Mouse (Mus musculus) layer of hippocampus, adult 8-10 months (tissue): ENCODE measurements around the gene Tubb4a. TPM values are rescaled to one million over a fixed set of nuclear protein-coding genes. Genes with fewer than 3 reads are reported as not detected.
"Not testable (repeated sequence)": the region's sequence is repeated elsewhere in the genome, so short reads cannot be mapped to it uniquely, and the experiment has no call there.

Experiments used
- DNase-seq, 2 experiments: peaks; one replicate each; pipeline ENCODE4 v3.0.0; 2022; ENCODE audit warnings: low spot score in 2 of 2
- total RNA-seq, 4 experiments: library from RNA; stranded (reverse); gene quantifications; 2 replicates each; pipeline ENCODE4 v1.2.4; 2022

Tubb4a gene
- total RNA-seq, 4 experiments from 2014 or later = 500 to 601 (median 567) TPM

GRCm38 (mm10) chr17:57059486-57059977 lies 28.1 kb downstream of the Tubb4a start, which contains the start of gene Slc25a23:
Slc25a23 (minus strand) TSS chr17:57059863.
- DNase-seq = peak; percentile 73 to 74

GRCm38 (mm10) chr17:57058891-57059485 lies 28.6 kb downstream of the Tubb4a start, which contains the start of gene Crb3:
Crb3 (plus strand) TSS chr17:57059105.
- no peak for DNase-seq

GRCm38 (mm10) chr17:57056246-57056645 lies 31.3 kb downstream of the Tubb4a start:
- no peak for DNase-seq

GRCm38 (mm10) chr17:57051679-57052078 lies 35.9 kb downstream of the Tubb4a start:
- DNase-seq = not testable (repeated sequence)

GRCm38 (mm10) chr17:57048816-57049215 lies 38.8 kb downstream of the Tubb4a start:
- no peak for DNase-seq

- DNase-seq = no peak
Measured at GRCm38 (mm10) chr17:57047406-57047805, 40.2 kb downstream of the Tubb4a start.

GRCm38 (mm10) chr17:57041554-57041953 lies 46.0 kb downstream of the Tubb4a start, which contains the start of gene Slc25a41:
Slc25a41 (minus strand) TSS chr17:57041654.
- no peak for DNase-seq

GRCm38 (mm10) chr17:57038978-57039377 lies 48.6 kb downstream of the Tubb4a start:
- no peak for DNase-seq

- no peak for DNase-seq
Measured at GRCm38 (mm10) chr17:57032854-57033253, 54.7 kb downstream of the Tubb4a start.

- peak; percentile 100 for DNase-seq
Measured at GRCm38 (mm10) chr17:57031661-57032420, 55.7 kb downstream of the Tubb4a start.

- DNase-seq = no peak
Measured at GRCm38 (mm10) chr17:57030931-57031660, 56.5 kb downstream of the Tubb4a start, which contains the start of gene Khsrp. Khsrp (minus strand) TSS chr17:57031522.

Other genes starting within 250 kb of the Tubb4a start
- not detected for gene Acsbg2, start 213.3 kb downstream of the Tubb4a start, total RNA-seq
- under 1 TPM in 3 of 4 experiments, not detected in 1; 0.20 to 0.35 (median 0.27) TPM for gene 1700061G19Rik, start 212.3 kb downstream of the Tubb4a start, total RNA-seq
- 10 to 100 TPM; 73.9 to 92.9 (median 80.6) TPM for gene Mllt1, start 152.4 kb downstream of the Tubb4a start, total RNA-seq
- gene Acer1, start 105.7 kb downstream of the Tubb4a start, total RNA-seq = not detected
- gene Clpp, start 97.5 kb downstream of the Tubb4a start, total RNA-seq = 10 to 100 TPM; 60.9 to 70.6 (median 66.6) TPM
- 10 to 100 TPM; 24.3 to 29.5 (median 25.4) TPM for gene Alkbh7, start 90.4 kb downstream of the Tubb4a start, total RNA-seq
- gene Pspn, start 87.8 kb downstream of the Tubb4a start, total RNA-seq = under 1 TPM in 1 of 4 experiments, not detected in 3; 0.82 TPM
- gene Gtf2f1, start 76.5 kb downstream of the Tubb4a start, total RNA-seq = 10 to 100 TPM; 57.0 to 64.0 (median 61.5) TPM
- under 1 TPM in 2 of 4 experiments, not detected in 2; 0.45 to 0.57 TPM for gene Gm17949, start 76.3 kb downstream of the Tubb4a start, total RNA-seq
- gene Khsrp, start 56.3 kb downstream of the Tubb4a start, total RNA-seq = 100 to 1,000 TPM; 105 to 118 (median 111) TPM
- not detected for gene Slc25a41, start 46.1 kb downstream of the Tubb4a start, total RNA-seq
- gene Crb3, start 28.7 kb downstream of the Tubb4a start, total RNA-seq = 1 to 10 TPM in 2 of 4 experiments, under 1 TPM in 2; 0.70 to 2.1 (median 1.4) TPM
- gene Slc25a23, start 27.9 kb downstream of the Tubb4a start, total RNA-seq = 100 to 1,000 TPM; 352 to 366 (median 355) TPM
- gene Dennd1c, start 9.3 kb downstream of the Tubb4a start, total RNA-seq = 1 to 10 TPM; 1.1 to 4.4 (median 3.0) TPM
- gene Tnfsf9, start 17.5 kb upstream of the Tubb4a start, total RNA-seq = 1 to 10 TPM in 3 of 4 experiments, under 1 TPM in 1; 0.49 to 1.3 (median 1.1) TPM
- under 1 TPM in 1 of 4 experiments, not detected in 3; 0.55 TPM for gene Cd70, start 62.0 kb upstream of the Tubb4a start, total RNA-seq
- gene Tnfsf14, start 106.4 kb upstream of the Tubb4a start, total RNA-seq = not detected
- 10 to 100 TPM in 2 of 4 experiments, 1 to 10 TPM in 2; 2.2 to 19.0 (median 8.9) TPM for gene C3, start 140.4 kb upstream of the Tubb4a start, total RNA-seq
- 10 to 100 TPM; 25.7 to 28.6 (median 28.3) TPM for gene Gpr108, start 160.7 kb upstream of the Tubb4a start, total RNA-seq
- gene Trip10, start 161.7 kb upstream of the Tubb4a start, total RNA-seq = 10 to 100 TPM in 3 of 4 experiments, 1 to 10 TPM in 1; 8.1 to 12.3 (median 11.6) TPM
- 10 to 100 TPM in 2 of 4 experiments, 1 to 10 TPM in 2; 3.3 to 17.4 (median 10.0) TPM for gene Vav1, start 191.3 kb upstream of the Tubb4a start, total RNA-seq